Mouse (Mus musculus) liver, adult 2 months (tissue): Measurements from ENCODE around the gene Lnx1. TPM values are rescaled to one million over a fixed set of nuclear protein-coding genes. Genes with fewer than 3 reads are reported as not detected.
A peak's percentile ranks its signal among the peaks of the same experiment; 100 is the strongest.

Experiments
- DNase-seq: peaks from one replicate; pipeline ENCODE4 v3.0.0-alpha.2; 2011; ENCODE audit warnings: low read depth, low spot score; ENCODE audit errors: extremely low read depth
- H3K27ac ChIP-seq: fragments of 200-500 bp; replicated peaks from 2 replicates; pipeline ENCODE4 v1.5.1; 2012; ENCODE audit warnings: low read depth, mild to moderate bottlenecking, control low read depth, inconsistent platforms, low read length; ENCODE audit not compliant: insufficient read depth
- H3K27me3 ChIP-seq: fragments of 200-500 bp; 2 replicates; pipeline ENCODE4 v1.6.1; 2012; ENCODE audit warnings: mild to moderate bottlenecking, moderate library complexity, low read length, inconsistent platforms; ENCODE audit not compliant: control insufficient read depth, insufficient read depth
- H3K36me3 ChIP-seq: fragments of 200-500 bp; 2 replicates; pipeline ENCODE4 v1.6.1; 2012; ENCODE audit warnings: low read length, inconsistent platforms; ENCODE audit not compliant: control insufficient read depth, insufficient read depth
- H3K4me1 ChIP-seq: fragments of 200-500 bp; 2 replicates; pipeline ENCODE4 v1.6.1; 2011; ENCODE audit warnings: low read length; ENCODE audit not compliant: control insufficient read depth, insufficient read depth
- H3K4me3 ChIP-seq: fragments of 200-500 bp; 2 replicates; pipeline ENCODE4 v1.5.1; 2011; ENCODE audit warnings: low read depth, mild to moderate bottlenecking, control low read depth, low read length, moderate library complexity; ENCODE audit not compliant: insufficient read depth
- H3K79me2 ChIP-seq: fragments of 200-500 bp; 2 replicates; pipeline ENCODE4 v1.6.1; 2012; ENCODE audit warnings: inconsistent platforms, mild to moderate bottlenecking, low read length, moderate library complexity; ENCODE audit not compliant: control insufficient read depth, insufficient read depth
- H3K9ac ChIP-seq: fragments of 200-500 bp; 2 replicates; pipeline ENCODE4 v1.6.1; 2012; ENCODE audit warnings: low read depth, mild to moderate bottlenecking, control low read depth, inconsistent platforms, low read length
- CTCF ChIP-seq: fragments of 200-500 bp; IDR thresholded peaks from 2 replicates; pipeline ENCODE4 v1.5.1; 2011; ENCODE audit warnings: low read depth, low read length, control low read depth
- POLR2A ChIP-seq: fragments of 200-500 bp; IDR thresholded peaks from 2 replicates; pipeline ENCODE4 v1.6.1; 2011; ENCODE audit warnings: low read length, control low read depth; ENCODE audit not compliant: insufficient read depth; ENCODE audit errors: extremely low read depth
- WGBS: fragments of 180-500 bp; shearing (Covaris S2); methylation state at CpG from one replicate; pipeline ENCODE4 v1.1.7; 2018; 5-methylcytosine and 5-hydroxymethylcytosine counted together
- polyA plus RNA-seq: library from polyadenylated mRNA; depleted of rRNA; stranded (reverse); fragments of >200 nt; gene quantifications from 2 replicates; pipeline ENCODE4 v1.2.3, GENCODE M21; 2012; rRNA removed
- total RNA-seq: library from RNA; depleted of rRNA; stranded (reverse); fragments of >200 nt; gene quantifications from 2 replicates; pipeline ENCODE4 v1.2.3, GENCODE M21; 2014; rRNA removed

Gene Lnx1
- 0.87 and 1.0 TPM in 2 replicates for total RNA-seq
- 0.42 and 1.2 TPM in 2 replicates for polyA plus RNA-seq

DNA sequence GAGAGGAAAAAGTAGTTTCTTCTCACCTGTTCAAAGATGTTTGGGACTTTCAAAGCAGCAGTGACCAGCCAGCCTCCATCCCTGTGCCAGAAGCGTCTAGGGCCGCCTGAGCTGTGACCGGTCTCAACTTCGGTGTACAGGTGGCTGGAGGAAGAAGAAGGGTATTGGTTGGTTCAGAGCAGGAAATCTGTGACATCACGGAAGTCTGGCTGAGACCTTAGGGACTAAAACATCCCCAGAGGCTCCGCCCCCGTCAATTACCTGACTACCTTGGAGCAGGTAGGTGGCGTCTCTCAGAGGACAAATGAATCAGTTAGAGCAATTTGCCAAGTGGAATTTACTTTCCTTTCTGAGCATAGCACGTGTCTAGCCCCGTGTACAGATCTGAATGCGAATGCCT is at the start of gene Lnx1:
TSS of gene Lnx1 (minus strand) at position 147 of the 400 bp plus-strand sequence.
- Histone ChIP-seq H3K4me1 (no peaks in the 10 kb centered on the region; the same call in 1 of the 2 replicates), H3K4me3 (no peak within 1 kb of the TSS), H3K27me3 (no peaks in the 10 kb centered on the region), H3K9ac (no peak within 1 kb of the TSS), H3K79me2 (no peaks in the 10 kb centered on the region), H3K36me3 (no peaks in the 10 kb centered on the region), H3K27ac (no peak within 1 kb of the TSS)
- peak; percentile 21 for DNase-seq
- TF ChIP-seq CTCF (no peak), POLR2A (no peak)
- 78% methylated on average over 11 of the region's 11 CpGs for WGBS

- H3K4me1 ChIP-seq: no peaks in the 10 kb centered on the region
- WGBS: 88% methylated on average over 5 of the region's 5 CpGs
- H3K79me2 ChIP-seq: no peaks in the 10 kb centered on the region
- H3K27me3 ChIP-seq: no peaks in the 10 kb centered on the region
- no peak for TF ChIP-seq POLR2A
- TF ChIP-seq CTCF: no peak
- no peak overlapping the region for H3K9ac ChIP-seq
- H3K27ac ChIP-seq: no peak overlapping the region
- H3K36me3 ChIP-seq: no peaks in the 10 kb centered on the region
- no peak for DNase-seq
- no peak overlapping the region for H3K4me3 ChIP-seq
Measured at GRCm38 (mm10) chr5:74750501-74750900, 47.8 kb upstream of the Lnx1 start.

DNA sequence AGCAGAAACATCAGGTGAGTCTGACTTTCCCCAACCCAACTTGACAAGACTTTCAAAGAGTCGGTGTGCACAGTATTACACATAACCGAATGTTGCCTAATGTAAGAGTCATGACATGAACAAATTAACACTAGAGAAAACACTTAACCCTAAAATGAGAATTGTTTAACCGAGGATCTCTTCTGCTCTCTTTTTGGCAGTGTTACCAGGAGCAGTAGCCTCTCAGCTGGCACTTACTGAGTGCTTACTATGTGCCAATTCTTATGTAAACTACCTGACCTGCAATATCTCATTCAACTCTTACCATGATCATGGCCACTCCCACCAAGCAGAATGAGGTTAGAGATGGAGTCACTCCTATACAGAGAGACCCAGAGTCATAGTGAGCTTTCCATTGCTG is 44.8 kb upstream of the Lnx1 start:
- no peaks in the 10 kb centered on the region for H3K79me2 ChIP-seq
- WGBS: 82% methylated on average over 3 of the region's 3 CpGs
- H3K27ac ChIP-seq: no peak overlapping the region
- DNase-seq: no peak
- no peak overlapping the region for H3K9ac ChIP-seq
- TF ChIP-seq POLR2A (no peak), CTCF (no peak)
- no peaks in the 10 kb centered on the region for H3K4me1 ChIP-seq
- H3K27me3 ChIP-seq: no peaks in the 10 kb centered on the region
- H3K4me3 ChIP-seq: no peak overlapping the region
- no peaks in the 10 kb centered on the region for H3K36me3 ChIP-seq

DNA sequence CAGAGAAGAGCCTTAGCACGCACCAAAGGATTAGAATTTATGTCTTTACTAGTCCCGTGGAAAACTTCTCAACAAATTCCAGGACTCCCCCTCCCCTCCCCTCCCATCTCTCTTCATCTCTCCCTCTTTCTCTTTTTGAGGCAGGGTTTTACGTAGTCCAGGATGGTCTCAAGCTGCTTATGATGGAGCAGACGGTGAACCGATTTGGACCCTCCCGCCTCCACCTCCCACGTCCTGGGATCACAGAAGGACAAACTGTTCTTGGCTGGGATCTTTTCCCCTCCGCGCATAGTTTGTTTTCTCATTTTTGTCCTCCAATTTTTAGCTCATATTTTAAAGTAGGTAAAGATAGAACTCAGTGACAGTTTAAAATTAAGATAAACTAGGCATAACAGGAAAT is 38.2 kb upstream of the Lnx1 start:
- 92% methylated on average over 9 of the region's 9 CpGs for WGBS
- H3K9ac ChIP-seq: no peak overlapping the region
- H3K27me3 ChIP-seq: no peaks in the 10 kb centered on the region
- H3K4me3 ChIP-seq: no peak overlapping the region
- H3K27ac ChIP-seq: no peak overlapping the region
- H3K36me3 ChIP-seq: no peaks in the 10 kb centered on the region
- no peak for DNase-seq
- no peak for TF ChIP-seq POLR2A
- H3K79me2 ChIP-seq: no peaks in the 10 kb centered on the region
- no peaks in the 10 kb centered on the region for H3K4me1 ChIP-seq

GRCm38 (mm10) chr5:74739435-74739834 is 36.7 kb upstream of the Lnx1 start:
- H3K36me3 ChIP-seq: no peaks in the 10 kb centered on the region
- no peaks in the 10 kb centered on the region for H3K4me1 ChIP-seq
- H3K27ac ChIP-seq: no peak overlapping the region
- H3K79me2 ChIP-seq: no peaks in the 10 kb centered on the region
- H3K4me3 ChIP-seq: no peak overlapping the region
- 70% methylated on average over 12 of the region's 12 CpGs for WGBS
- no peak for DNase-seq
- TF ChIP-seq POLR2A: no peak
- TF ChIP-seq CTCF: no peak
- H3K9ac ChIP-seq: no peak overlapping the region
- no peaks in the 10 kb centered on the region for H3K27me3 ChIP-seq

- TF ChIP-seq CTCF (peak; percentile 42), POLR2A (no peak)
- DNase-seq: peak; percentile 38
- Histone ChIP-seq H3K36me3 (no peaks in the 10 kb centered on the region), H3K79me2 (no peaks in the 10 kb centered on the region), H3K27ac (no peak overlapping the region), H3K27me3 (no peaks in the 10 kb centered on the region), H3K4me3 (no peak overlapping the region), H3K9ac (no peak overlapping the region), H3K4me1 (no peaks in the 10 kb centered on the region)
- 26% methylated on average over 3 of the region's 3 CpGs for WGBS
Measured at GRCm38 (mm10) chr5:74738312-74738711, 35.6 kb upstream of the Lnx1 start.
